Comparison of ENCODE assay signal across 20 mouse cellular contexts in the genomic region with DNA sequence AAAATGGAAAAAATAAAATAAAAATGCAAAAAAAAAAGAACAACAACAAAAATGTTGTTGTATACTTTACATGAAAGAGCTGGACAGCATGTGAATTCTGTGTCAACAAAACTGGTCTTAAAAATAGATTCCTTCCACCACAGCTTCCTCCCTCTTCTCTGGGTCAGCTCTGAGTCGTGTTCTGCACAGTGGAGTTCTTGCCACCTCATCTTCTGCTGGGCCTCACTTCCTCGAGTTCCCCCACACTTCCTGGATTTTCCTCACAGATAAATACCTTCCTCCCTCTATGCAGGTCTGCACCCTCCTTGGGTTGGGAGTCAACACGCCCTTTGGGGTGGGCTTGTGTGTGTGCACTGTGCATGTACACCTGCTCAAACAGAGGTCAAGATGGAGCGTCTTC. TPM values are rescaled to one million over a fixed set of nuclear protein-coding genes. Genes with fewer than 3 reads are reported as not detected.
DNase-seq lines count a peak whose midpoint lies in the region; ATAC-seq and TF ChIP-seq lines count a peak whose summit lies in the region.
"Had no signal": no experiment of that assay in that cellular context is flagged by ENCODE, and none has a peak within 500 bp of the region (broad histone marks: within the 10 kb centered on the region; RNA-seq: fewer than 3 reads in every experiment).

No protein-coding gene starts in this region.

- no peaks in the 10 kb centered on the region for H3K27me3 ChIP-seq in lung, postnatal 0 days (replicated peaks; ENCODE audit: insufficient read depth, low read length)
- no peaks in the 10 kb centered on the region for H3K27me3 ChIP-seq in liver, embryonic 12.5 days (replicated peaks)
- H3K27me3 ChIP-seq: embryonic facial prominence, embryonic 15.5 days; forebrain, embryonic 12.5 days; neural tube, embryonic 13.5 days had no signal

- no peak for TF ChIP-seq EP300 in lung, postnatal 0 days (IDR thresholded peaks at IDR 0.05)

- no peaks in the 10 kb centered on the region for H3K36me3 ChIP-seq in lung, postnatal 0 days (ENCODE audit: insufficient read depth, low read length)
- no peaks in the 10 kb centered on the region for H3K36me3 ChIP-seq in liver, embryonic 12.5 days
- H3K36me3 ChIP-seq: embryonic facial prominence, embryonic 15.5 days; forebrain, embryonic 12.5 days; neural tube, embryonic 13.5 days had no signal

- peak; percentile 19 for DNase-seq in heart, adult 8-10 months (ENCODE audit: low spot score)
- no peak for DNase-seq in heart, postnatal 36 days
- DNase-seq in lung, postnatal 0 days (ENCODE audit: low spot score): peak; percentile 41
- DNase-seq in lung, postnatal 14 days: no peak
- no peak for DNase-seq in kidney, postnatal 14 days
- DNase-seq in natural killer cell, adult 2 months (ENCODE audit: low spot score in 2 of 2): no peak
- DNase-seq: spleen, adult 18-20 months had no signal

- no peaks in the 10 kb centered on the region for H3K4me1 ChIP-seq in lung, postnatal 0 days (ENCODE audit: insufficient read depth, low read depth, low read length)
- peaks cover 15% of the 10 kb centered on the region for H3K4me1 ChIP-seq in liver, embryonic 12.5 days
- H3K4me1 ChIP-seq: forebrain, embryonic 12.5 days; neural tube, embryonic 13.5 days had no signal

- H3K4me2 ChIP-seq in lung, postnatal 0 days (replicated peaks; ENCODE audit: low read depth, low read length): no peak overlapping the region
- H3K4me2 ChIP-seq in liver, embryonic 12.5 days: no peak overlapping the region
- H3K4me2 ChIP-seq: embryonic facial prominence, embryonic 15.5 days; forebrain, embryonic 12.5 days; neural tube, embryonic 13.5 days had no signal

- H3K9ac ChIP-seq in lung, postnatal 0 days (replicated peaks; ENCODE audit: low read depth): no peak overlapping the region
- no peak overlapping the region for H3K9ac ChIP-seq in liver, embryonic 12.5 days
- H3K9ac ChIP-seq: embryonic facial prominence, embryonic 15.5 days; forebrain, embryonic 12.5 days; liver, embryonic 14.5 days; neural tube, embryonic 13.5 days had no signal

- 47% methylated on average over 4 of the region's 4 CpGs for WGBS in lung, postnatal 0 days
- whole genome bisulfite sequencing in liver, embryonic 12.5 days (ENCODE audit: insufficient replicate concordance): 36% methylated on average over 4 of the region's 4 CpGs

- H3K9me3 ChIP-seq in lung, postnatal 0 days (ENCODE audit: low read length): no peaks in the 10 kb centered on the region
- peaks cover 8% of the 10 kb centered on the region for H3K9me3 ChIP-seq in liver, embryonic 12.5 days (replicated peaks)
- H3K9me3 ChIP-seq: embryonic facial prominence, embryonic 15.5 days; neural tube, embryonic 13.5 days had no signal

- peak overlapping the region; percentile 16; the same call in 1 of the 2 replicates for H3K27ac ChIP-seq in lung, postnatal 0 days (ENCODE audit: low read length)
- peak overlapping the region; percentile 48; the same call in 1 of the 2 replicates for H3K27ac ChIP-seq in liver, embryonic 12.5 days
- H3K27ac ChIP-seq: embryonic facial prominence, embryonic 15.5 days; forebrain, embryonic 12.5 days; liver, embryonic 14.5 days; neural tube, embryonic 13.5 days had no signal

- ATAC-seq in lung, postnatal 0 days: peak; percentile 25; the same call in 1 of the 2 replicates
- no peak for ATAC-seq in liver, embryonic 12.5 days
- ATAC-seq in megakaryocyte progenitor cell, adult 5-6 weeks (replicated peaks; ENCODE audit: poor library complexity): peak; percentile 59
- ATAC-seq: midbrain, embryonic 16.5 days had no signal

- no peak overlapping the region for H3K4me3 ChIP-seq in lung, postnatal 0 days (ENCODE audit: low read depth, low read length)
- H3K4me3 ChIP-seq in liver, embryonic 12.5 days: no peak overlapping the region
- H3K4me3 ChIP-seq: embryonic facial prominence, embryonic 15.5 days; forebrain, embryonic 12.5 days; heart, adult 2 months; neural tube, embryonic 13.5 days had no signal

- no peak for TF ChIP-seq CTCF in lung, postnatal 0 days (IDR thresholded peaks at IDR 0.05)

- intact Hi-C loops in heart, postnatal 36 days (cut with DNase I): no loop called here

RNA-seq across cellular contexts. Expression of a gene that starts 19.7 kb away (rescaled TPM):
- total RNA-seq in heart, adult 8-10 months (2022): not detected
- not detected for total RNA-seq in heart, postnatal 36 days (2021)
- 1.3 and 2.1 TPM in 2 replicates for polyA plus RNA-seq in lung, postnatal 0 days (2015; fragmentation: Nextera tagmentation; extraction: Ambion mirVana)
- polyA plus RNA-seq in liver, embryonic 12.5 days (2016; fragmentation: Nextera tagmentation; extraction: Ambion mirVana): 0.19 TPM in 1 of 2 replicates, not detected in the other
- total RNA-seq in megakaryocyte progenitor cell, adult 5-6 weeks (2015): 1.0 TPM in 1 of 2 replicates, not detected in the other
- total RNA-seq in megakaryocyte progenitor cell, adult 5-6 weeks (2017): not detected in 2 replicates
- total RNA-seq: adrenal gland, postnatal 14 days; gastrocnemius, adult 18-20 months; heart, adult 2 months; heart, postnatal 14 days had no signal
- polyA plus RNA-seq: embryonic facial prominence, embryonic 15.5 days; forebrain, embryonic 12.5 days; heart, adult 2 months; liver, embryonic 14.5 days had no signal

RNA-seq across cellular contexts. Expression of a gene that starts 19.8 kb away (rescaled TPM):
- not detected for total RNA-seq in heart, adult 8-10 months (2022)
- total RNA-seq in heart, postnatal 36 days (2021): not detected
- not detected in 2 replicates for polyA plus RNA-seq in lung, postnatal 0 days (2015; fragmentation: Nextera tagmentation; extraction: Ambion mirVana)
- not detected in 2 replicates for polyA plus RNA-seq in liver, embryonic 12.5 days (2016; fragmentation: Nextera tagmentation; extraction: Ambion mirVana)
- total RNA-seq in megakaryocyte progenitor cell, adult 5-6 weeks (2015): not detected in 2 replicates
- total RNA-seq in megakaryocyte progenitor cell, adult 5-6 weeks (2017): not detected in 2 replicates
- total RNA-seq: adrenal gland, postnatal 14 days; gastrocnemius, adult 18-20 months; heart, adult 2 months; heart, postnatal 14 days; left cerebral cortex, postnatal 14 days had no signal
- polyA plus RNA-seq: cortical plate, adult 2 months; embryonic facial prominence, embryonic 15.5 days; forebrain, embryonic 12.5 days; liver, embryonic 14.5 days; midbrain, embryonic 16.5 days; neural tube, embryonic 13.5 days had no signal

RNA-seq across cellular contexts. Expression of a gene that starts 47.1 kb away (rescaled TPM):
- 100 to 1,000 TPM; 111 to 154 (median 130) TPM for total RNA-seq in heart, adult 8-10 months (2022)
- total RNA-seq in heart, postnatal 36 days (2021): 100 to 1,000 TPM; 109 to 127 TPM
- polyA plus RNA-seq in lung, postnatal 0 days (2015; fragmentation: Nextera tagmentation; extraction: Ambion mirVana): 139 and 140 TPM in 2 replicates
- 648 and 660 TPM in 2 replicates for polyA plus RNA-seq in liver, embryonic 12.5 days (2016; fragmentation: Nextera tagmentation; extraction: Ambion mirVana)
- total RNA-seq in megakaryocyte progenitor cell, adult 5-6 weeks (2015): 728 and 799 TPM in 2 replicates
- 665 and 1,023 TPM in 2 replicates for total RNA-seq in megakaryocyte progenitor cell, adult 5-6 weeks (2017)

Comparison
In these comparisons a context has a peak if more than half of its experiments do, and no peak if none do; other contexts are left out.
1. DNase-seq: peak in heart, adult 8-10 months (single experiment) and lung, postnatal 0 days (single experiment); none in heart, postnatal 36 days (0 of 2), lung, postnatal 14 days (single experiment), kidney, postnatal 14 days (single experiment) and natural killer cell, adult 2 months (0 of 2).
2. RNA of a gene that starts 47.1 kb away (total RNA-seq): 665 to 1,023 TPM in megakaryocyte progenitor cell, adult 5-6 weeks; 111 to 154 TPM in heart, adult 8-10 months and 109 to 127 TPM in heart, postnatal 36 days; every median in the first group is over 4 times any median in the second.